Mouse (Mus musculus) kidney, embryonic 16.5 days (tissue): ENCODE data around the gene Moap1. TPM values are rescaled to one million over a fixed set of nuclear protein-coding genes. Genes with fewer than 3 reads are reported as not detected.
A peak's percentile ranks its signal among the peaks of the same experiment; 100 is the strongest.

ENCODE experiments used
- ATAC-seq: fragments of 200-750 bp; cut with Nextera tagmentation; 2 replicates; pipeline ENCODE4 v1.8.0; 2017; ENCODE audit warnings: moderate TSS enrichment; ENCODE audit not compliant: low FRiP score, low TSS enrichment
- H3K27ac ChIP-seq: fragments of 300-500 bp; sonication (generic); 2 replicates; pipeline ENCODE4 v1.5.1; 2014; ENCODE audit warnings: low read length
- H3K27me3 ChIP-seq: fragments of 300-500 bp; sonication (generic); 2 replicates; pipeline ENCODE4 v1.6.1; 2014; ENCODE audit warnings: low read length, control low read depth, mixed read lengths; ENCODE audit not compliant: insufficient read depth
- H3K36me3 ChIP-seq: fragments of 300-500 bp; sonication (generic); 2 replicates; pipeline ENCODE4 v1.6.1; 2014; ENCODE audit warnings: low read length, control low read depth, mixed read lengths; ENCODE audit not compliant: insufficient read depth
- H3K4me1 ChIP-seq: fragments of 300-500 bp; sonication (generic); 2 replicates; pipeline ENCODE4 v1.6.1; 2014; ENCODE audit warnings: low read length, control low read depth, mixed read lengths; ENCODE audit not compliant: insufficient read depth
- H3K4me2 ChIP-seq: fragments of 300-500 bp; sonication (generic); replicated peaks from 2 replicates; pipeline ENCODE4 v1.6.1; 2014; ENCODE audit warnings: low read depth, low read length
- H3K4me3 ChIP-seq: fragments of 300-500 bp; sonication (generic); 2 replicates; pipeline ENCODE4 v1.5.1; 2014; ENCODE audit warnings: mild to moderate bottlenecking, low read length
- H3K9ac ChIP-seq: fragments of 300-500 bp; sonication (generic); replicated peaks from 2 replicates; pipeline ENCODE4 v1.6.1; 2014; ENCODE audit warnings: low read length
- H3K9me3 ChIP-seq: fragments of 300-500 bp; sonication (generic); 2 replicates; pipeline ENCODE4 v1.6.1; 2016; ENCODE audit warnings: low read length, control low read depth
- WGBS: fragments of 180-500 bp; shearing (Covaris S2); extraction: QIAGEN DNeasy Blood & Tissue Kit; methylation state at CpG from one replicate; pipeline ENCODE4 v1.1.7; 2014; 5-methylcytosine and 5-hydroxymethylcytosine counted together
- polyA plus RNA-seq: library from polyadenylated mRNA; unstranded; fragments of >200 nt; fragmentation: Nextera tagmentation; extraction: Ambion mirVana; gene quantifications from 2 replicates; pipeline ENCODE4 v1.2.1, GENCODE M21; 2015

Gene Moap1
- polyA plus RNA-seq, 1 experiment from 2014 or later = 32.4 TPM

DNA sequence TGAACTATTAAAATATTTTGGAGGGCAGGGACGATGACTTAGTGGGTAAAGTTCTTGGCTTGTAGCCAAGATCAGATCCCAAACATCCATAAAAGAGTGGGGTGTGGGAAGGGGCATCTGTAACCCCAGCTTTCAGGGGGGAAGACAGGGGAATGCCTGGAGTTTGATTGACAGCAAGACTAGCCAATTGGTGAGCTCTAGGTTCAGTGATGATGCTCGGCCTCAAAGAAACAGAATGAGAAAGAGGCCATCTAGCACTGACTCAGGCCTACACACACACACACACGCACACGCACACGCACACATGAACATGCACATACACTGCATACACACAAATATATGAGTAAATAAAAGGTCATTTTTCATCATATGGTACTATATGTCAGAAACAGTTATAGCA is 33.6 kb downstream of the Moap1 start:
- peaks cover 16% of the 10 kb centered on the region for H3K4me1 ChIP-seq
- H3K9ac ChIP-seq = no peak overlapping the region
- no peak overlapping the region for H3K4me2 ChIP-seq
- H3K4me3 ChIP-seq = no peak overlapping the region
- no peaks in the 10 kb centered on the region for H3K27me3 ChIP-seq
- no peak for ATAC-seq
- H3K36me3 ChIP-seq = no peaks in the 10 kb centered on the region
- H3K9me3 ChIP-seq = no peaks in the 10 kb centered on the region
- 90% methylated on average over 5 of the region's 5 CpGs for WGBS
- no peak overlapping the region for H3K27ac ChIP-seq

DNA sequence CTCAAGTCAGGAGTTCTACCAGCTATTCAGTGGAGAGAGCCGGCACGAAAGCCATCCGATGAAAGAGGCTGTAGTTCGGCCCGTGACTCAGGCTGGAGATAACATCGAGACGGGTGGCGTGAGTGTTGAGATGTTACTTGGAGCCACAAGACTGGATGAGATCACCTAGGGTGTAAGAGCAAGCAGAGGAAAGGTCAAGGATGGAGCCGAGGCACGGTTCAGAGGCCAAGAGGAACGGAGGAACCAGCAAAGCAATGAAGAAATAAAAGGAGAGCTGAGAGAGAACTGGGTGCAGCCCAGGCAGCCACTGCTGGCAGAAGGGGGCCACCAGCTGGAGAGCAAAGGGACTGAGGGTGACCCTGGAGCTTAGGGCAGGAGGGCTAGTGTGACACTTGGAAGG is 35.2 kb downstream of the Moap1 start:
- Histone ChIP-seq H3K36me3 (no peaks in the 10 kb centered on the region), H3K9ac (0 out of 2 replicates have a peak overlapping the region, but pooled peaks have one; percentile 10), H3K27ac (no peak overlapping the region), H3K27me3 (no peaks in the 10 kb centered on the region), H3K4me3 (no peak overlapping the region), H3K9me3 (no peaks in the 10 kb centered on the region), H3K4me2 (no peak overlapping the region), H3K4me1 (peaks cover 26% of the 10 kb centered on the region)
- 52% methylated on average over 11 of the region's 11 CpGs for WGBS
- ATAC-seq = no peak

DNA sequence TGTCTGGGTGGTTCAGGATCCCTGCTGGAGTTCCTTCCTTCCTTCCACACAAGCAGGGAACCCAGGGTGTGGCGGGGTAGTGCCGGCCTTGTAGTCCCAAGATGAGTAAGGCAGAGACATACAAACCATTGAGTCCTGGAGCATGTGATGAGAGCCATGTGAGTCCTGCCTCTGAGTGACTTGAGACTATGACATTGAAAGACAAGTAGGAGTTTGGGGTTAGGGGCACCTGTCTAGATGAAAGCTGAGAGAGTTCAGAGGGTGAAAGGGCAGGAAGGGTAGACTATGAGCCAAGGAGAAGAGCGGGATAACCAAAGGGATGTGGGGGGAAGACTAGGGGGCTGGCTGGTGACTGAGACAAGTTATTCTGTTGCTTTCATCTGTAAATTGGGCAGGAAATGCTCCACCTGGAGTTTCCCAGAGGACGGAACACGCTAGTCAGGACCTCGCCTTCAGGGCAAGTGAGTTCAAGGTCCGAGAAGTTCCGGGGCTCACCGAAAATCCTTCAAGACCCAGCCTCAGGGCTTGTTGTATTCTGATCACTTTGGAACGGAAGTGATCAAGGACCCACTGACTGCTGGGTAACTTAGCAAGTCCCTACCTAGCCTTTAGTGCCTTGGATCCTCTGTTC is 36.5 kb downstream of the Moap1 start:
- H3K27me3 ChIP-seq = no peaks in the 10 kb centered on the region
- H3K4me2 ChIP-seq = no peak overlapping the region
- H3K27ac ChIP-seq = no peak overlapping the region
- H3K4me1 ChIP-seq = peaks cover 36% of the 10 kb centered on the region
- H3K9ac ChIP-seq = no peak overlapping the region
- WGBS = 85% methylated on average over 10 of the region's 10 CpGs
- H3K9me3 ChIP-seq = no peaks in the 10 kb centered on the region
- ATAC-seq = no peak
- H3K36me3 ChIP-seq = no peaks in the 10 kb centered on the region
- no peak overlapping the region for H3K4me3 ChIP-seq

DNA sequence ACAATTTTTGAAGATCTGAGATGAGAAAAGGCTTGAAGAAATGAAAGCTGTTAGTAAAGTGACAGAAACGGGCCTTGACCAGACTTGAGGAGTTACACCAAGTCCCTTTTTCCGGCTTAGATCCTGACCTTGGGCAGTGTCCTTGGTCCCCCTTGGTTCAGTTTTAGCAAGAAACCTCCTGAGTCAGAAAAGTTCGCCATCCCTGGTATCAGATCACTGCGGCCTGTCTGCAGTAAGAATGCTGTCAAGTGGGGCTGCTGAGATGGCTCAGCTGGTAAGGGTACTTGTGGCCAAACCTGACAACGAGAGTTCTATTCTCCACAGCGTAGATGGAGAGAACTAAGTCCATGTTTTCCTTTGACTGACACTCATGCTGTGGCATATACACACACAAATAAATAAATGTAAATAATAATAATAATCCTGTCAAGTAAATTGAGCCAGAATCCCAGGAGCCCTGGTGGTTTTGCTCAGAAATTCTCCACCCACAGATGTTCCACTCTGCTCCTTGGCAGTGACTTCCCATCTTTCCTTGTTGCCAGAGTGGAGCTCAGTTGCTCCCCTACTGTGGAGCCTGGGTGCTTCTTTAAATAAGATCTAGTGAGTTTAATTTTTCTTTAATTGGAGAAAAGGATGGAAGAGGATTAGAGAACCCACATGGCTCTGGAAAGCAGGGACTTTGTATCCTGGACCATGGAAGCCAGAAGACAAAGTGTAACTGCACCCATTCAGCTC is 37.4 kb downstream of the Moap1 start:
- peak overlapping the region; percentile 95 for H3K4me2 ChIP-seq
- 50% methylated on average over 6 of the region's 6 CpGs for WGBS
- no peaks in the 10 kb centered on the region for H3K9me3 ChIP-seq
- H3K4me1 ChIP-seq = peaks cover 36% of the 10 kb centered on the region
- no peaks in the 10 kb centered on the region for H3K27me3 ChIP-seq
- H3K9ac ChIP-seq = peak overlapping the region; percentile 91; the same call in 1 of the 2 replicates
- H3K27ac ChIP-seq = no peak overlapping the region
- peak overlapping the region; percentile 79 for H3K4me3 ChIP-seq
- no peak for ATAC-seq
- H3K36me3 ChIP-seq = no peaks in the 10 kb centered on the region

DNA sequence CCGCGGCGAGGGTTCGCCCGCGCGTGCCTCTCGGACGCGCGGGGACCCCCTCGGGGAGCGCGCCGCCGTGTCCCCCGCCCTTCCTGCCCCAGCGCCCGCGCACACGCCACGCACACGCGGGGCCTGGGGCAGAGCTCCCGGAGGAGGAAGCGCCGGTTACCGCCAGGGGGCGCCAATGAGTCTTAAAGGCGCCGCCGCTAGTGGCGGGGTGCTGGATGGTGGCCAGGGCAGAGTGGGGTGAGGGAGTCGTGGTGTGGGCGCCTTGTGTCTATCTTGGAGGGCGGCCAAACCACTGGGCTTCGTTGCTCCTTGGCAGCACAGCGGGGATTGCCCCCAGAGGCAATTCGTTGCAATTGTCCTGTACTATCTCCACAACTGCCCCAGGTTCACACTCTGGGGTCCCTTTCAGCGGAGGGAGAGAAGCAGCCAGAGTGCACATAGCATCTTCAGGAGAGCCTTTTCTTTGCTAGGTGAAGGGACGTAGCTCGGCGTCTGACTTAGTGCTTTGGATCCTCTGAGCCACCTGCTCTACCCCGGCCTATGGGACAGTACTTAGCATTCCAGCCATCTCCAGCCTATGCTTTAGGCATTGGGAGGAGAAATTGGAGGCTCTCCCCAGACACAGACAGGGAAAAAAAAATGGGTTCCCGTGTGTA is 38.1 kb downstream of the Moap1 start:
- Histone ChIP-seq H3K4me3 (peak overlapping the region; percentile 79), H3K4me1 (peaks cover 40% of the 10 kb centered on the region), H3K9me3 (no peaks in the 10 kb centered on the region), H3K27me3 (no peaks in the 10 kb centered on the region), H3K4me2 (peak overlapping the region; percentile 95), H3K36me3 (no peaks in the 10 kb centered on the region), H3K27ac (peak overlapping the region; percentile 87), H3K9ac (peak overlapping the region; percentile 91)
- 1% methylated on average over 42 of the region's 45 CpGs for WGBS
- ATAC-seq = peak; percentile 74

DNA sequence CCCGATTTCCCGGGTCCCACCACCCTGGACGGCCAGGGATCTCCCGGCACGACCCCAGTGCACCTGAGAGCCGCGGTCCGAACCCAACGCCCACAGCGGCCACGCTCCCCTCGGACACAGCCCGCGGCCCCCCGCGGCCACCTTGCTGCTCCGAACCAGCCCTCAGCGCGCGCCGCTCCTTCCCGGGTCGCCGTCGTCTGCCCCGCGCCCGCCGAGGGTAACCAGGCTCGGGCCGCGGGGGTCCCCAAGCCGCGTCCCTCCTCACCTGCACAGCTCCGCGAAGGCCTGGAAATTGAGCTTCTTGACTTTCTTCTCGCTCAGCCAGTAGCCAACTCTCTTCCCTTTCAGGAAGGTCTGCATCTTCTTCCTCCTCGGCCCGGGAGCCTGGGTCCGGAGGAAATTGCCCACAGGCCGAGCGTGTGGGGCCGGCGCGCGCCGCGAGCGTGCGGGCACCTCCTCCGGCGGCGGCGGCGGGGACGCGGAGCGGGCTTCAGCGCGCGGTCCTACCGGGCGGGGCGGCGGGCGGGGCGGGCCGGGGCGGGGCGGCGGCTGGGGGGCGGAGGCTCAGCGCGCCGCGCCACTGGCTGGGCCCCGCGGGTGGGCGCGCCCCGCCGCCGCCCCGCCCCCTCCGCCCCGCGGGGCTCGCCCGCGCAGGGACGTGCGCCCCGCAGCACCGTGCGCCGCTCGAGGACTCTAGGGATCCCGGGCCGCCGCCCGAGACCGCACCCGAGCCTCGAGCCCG is 38.8 kb downstream of the Moap1 start, which contains the start of gene Itpk1:
Itpk1 (minus strand) TSS at position 474 of the 742 bp plus-strand sequence.
- Histone ChIP-seq H3K4me3 (peak within 1 kb of the TSS; percentile 79), H3K27ac (peak within 1 kb of the TSS; percentile 87), H3K36me3 (no peaks in the 10 kb centered on the region), H3K9me3 (no peaks in the 10 kb centered on the region), H3K9ac (peak within 1 kb of the TSS; percentile 91), H3K4me2 (peak within 1 kb of the TSS; percentile 95), H3K27me3 (no peaks in the 10 kb centered on the region), H3K4me1 (peaks cover 47% of the 10 kb centered on the region)
- under 1% methylated on average over 66 of the region's 105 CpGs for WGBS
- peak; percentile 92 for ATAC-seq

DNA sequence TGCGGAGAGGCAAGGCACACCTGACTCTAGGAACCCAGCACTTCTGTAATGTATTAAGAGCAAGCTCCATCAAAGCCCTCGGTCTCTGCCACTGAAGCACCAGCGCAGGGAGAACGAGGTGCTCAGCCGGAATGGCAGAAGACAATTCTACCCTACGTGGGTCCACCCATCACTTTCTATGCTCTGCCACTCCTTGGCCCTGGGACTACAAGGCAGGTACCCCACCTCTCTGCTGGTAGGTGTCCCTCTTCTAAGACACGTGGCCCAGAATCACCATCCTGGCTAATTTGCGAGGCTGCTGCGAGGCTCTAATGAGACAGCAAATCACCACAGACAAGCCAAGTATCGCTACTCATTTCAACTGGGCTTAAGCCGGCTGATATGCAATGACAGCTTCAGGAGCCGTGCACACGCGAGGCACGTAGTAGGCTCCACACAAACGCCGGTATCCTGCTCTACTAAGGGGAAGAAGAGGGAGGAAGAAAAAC is 39.5 kb downstream of the Moap1 start:
- Histone ChIP-seq H3K4me2 (peak overlapping the region; percentile 95), H3K4me1 (peaks cover 54% of the 10 kb centered on the region), H3K27ac (peak overlapping the region; percentile 13; the same call in 1 of the 2 replicates), H3K9me3 (no peaks in the 10 kb centered on the region), H3K4me3 (peak overlapping the region; percentile 79), H3K36me3 (no peaks in the 10 kb centered on the region), H3K27me3 (no peaks in the 10 kb centered on the region), H3K9ac (peak overlapping the region; percentile 91)
- ATAC-seq = no peak
- 8% methylated on average over 17 of the region's 17 CpGs for WGBS

DNA sequence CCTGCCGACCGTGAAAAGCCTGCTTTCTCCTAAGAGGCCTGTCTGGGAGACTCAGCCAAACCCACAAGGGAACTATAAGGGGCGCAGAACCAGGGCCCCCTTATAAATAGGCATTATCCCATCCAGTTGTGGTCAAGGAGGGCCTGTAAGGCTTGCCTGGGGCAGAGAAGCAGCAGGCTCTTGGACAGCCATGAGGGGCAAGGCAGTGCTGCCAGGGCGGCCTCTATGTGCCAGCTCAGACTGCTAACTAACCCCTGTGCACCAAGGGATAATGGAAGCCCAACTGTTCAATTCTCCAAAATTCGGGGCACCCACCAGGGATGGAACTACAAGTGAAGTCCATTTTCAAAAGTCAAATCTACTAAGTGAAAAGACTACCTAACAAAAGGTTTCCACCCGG is 40.0 kb downstream of the Moap1 start:
- H3K36me3 ChIP-seq = no peaks in the 10 kb centered on the region
- peaks cover 57% of the 10 kb centered on the region for H3K4me1 ChIP-seq
- H3K27me3 ChIP-seq = no peaks in the 10 kb centered on the region
- peak overlapping the region; percentile 95 for H3K4me2 ChIP-seq
- 54% methylated on average over 6 of the region's 6 CpGs for WGBS
- peak overlapping the region; percentile 79 for H3K4me3 ChIP-seq
- no peaks in the 10 kb centered on the region for H3K9me3 ChIP-seq
- ATAC-seq = no peak
- peak overlapping the region; percentile 64 for H3K9ac ChIP-seq
- H3K27ac ChIP-seq = peak overlapping the region; percentile 36; the same call in 1 of the 2 replicates

DNA sequence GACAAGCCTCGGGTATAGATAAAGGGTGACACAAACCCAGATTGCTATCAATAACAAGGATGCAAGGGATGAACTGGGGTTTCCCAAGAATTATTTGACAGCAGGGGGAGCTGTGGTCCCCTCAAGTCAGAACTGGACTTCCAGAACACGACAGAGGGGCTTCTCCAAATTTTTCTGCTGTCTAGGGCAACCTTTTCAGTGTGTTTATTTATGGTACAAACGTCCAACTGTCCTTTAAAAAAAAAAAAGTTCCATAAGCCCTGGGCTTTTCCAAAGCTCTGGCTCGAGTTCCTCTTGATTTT is 40.4 kb downstream of the Moap1 start:
- Histone ChIP-seq H3K9ac (peak overlapping the region; percentile 64), H3K9me3 (no peaks in the 10 kb centered on the region), H3K4me3 (peak overlapping the region; percentile 79), H3K4me1 (peaks cover 57% of the 10 kb centered on the region), H3K27me3 (no peaks in the 10 kb centered on the region), H3K4me2 (peak overlapping the region; percentile 95), H3K36me3 (no peaks in the 10 kb centered on the region), H3K27ac (peak overlapping the region; percentile 75)
- no peak for ATAC-seq
- 5% methylated on average over 4 of the region's 4 CpGs for WGBS
